Mouse (Mus musculus) limb, embryonic 14.5 days (tissue): Measurements from ENCODE around the gene Olfr1107. TPM values are rescaled to one million over a fixed set of nuclear protein-coding genes. Genes with fewer than 3 reads are reported as not detected.

Experiments used
- ATAC-seq: fragments of 200-750 bp; cut with Nextera tagmentation; 2 replicates; pipeline ENCODE4 v1.8.0; 2017; ENCODE audit warnings: low read depth, moderate number of reproducible peaks, moderate TSS enrichment; ENCODE audit not compliant: low FRiP score
- DNase-seq: peaks from one replicate; pipeline ENCODE4 v3.0.0-alpha.2; 2015; ENCODE audit warnings: low spot score
- H3K27ac ChIP-seq: fragments of 300-500 bp; sonication (generic); replicated peaks from 2 replicates; pipeline ENCODE4 v1.5.1; 2014; ENCODE audit warnings: low read depth, mild to moderate bottlenecking, low read length, moderate library complexity, mixed read lengths
- H3K27me3 ChIP-seq: fragments of 300-500 bp; sonication (generic); 2 replicates; pipeline ENCODE4 v1.6.1; 2014; ENCODE audit warnings: low read length, mixed read lengths; ENCODE audit not compliant: control insufficient read depth, insufficient read depth
- H3K36me3 ChIP-seq: fragments of 300-500 bp; sonication (generic); 2 replicates; pipeline ENCODE4 v1.6.1; 2014; ENCODE audit warnings: mild to moderate bottlenecking, low read length, moderate library complexity, mixed read lengths; ENCODE audit not compliant: control insufficient read depth, insufficient read depth
- H3K4me1 ChIP-seq: fragments of 300-500 bp; sonication (generic); 2 replicates; pipeline ENCODE4 v1.6.1; 2014; ENCODE audit warnings: antibody characterized with exemption, low read length, mixed read lengths; ENCODE audit not compliant: control insufficient read depth, insufficient read depth
- H3K4me2 ChIP-seq: fragments of 300-500 bp; sonication (generic); replicated peaks from 2 replicates; pipeline ENCODE4 v1.6.1; 2014; ENCODE audit warnings: low read depth, mild to moderate bottlenecking, low read length, moderate library complexity; ENCODE audit not compliant: severe bottlenecking
- H3K4me3 ChIP-seq: fragments of 300-500 bp; sonication (generic); replicated peaks from 2 replicates; pipeline ENCODE4 v1.5.1; 2014; ENCODE audit warnings: low read length
- H3K9ac ChIP-seq: fragments of 300-500 bp; sonication (generic); 2 replicates; pipeline ENCODE4 v1.6.1; 2014; ENCODE audit warnings: mild to moderate bottlenecking, low read depth, low read length, moderate library complexity; ENCODE audit not compliant: severe bottlenecking
- H3K9me3 ChIP-seq: fragments of 300-500 bp; sonication (generic); 2 replicates; pipeline ENCODE4 v1.6.1; 2016; ENCODE audit warnings: low read length; ENCODE audit not compliant: control insufficient read depth
- POLR2A ChIP-seq: fragments of 200-500 bp; IDR thresholded peaks from 2 replicates; pipeline ENCODE4 v1.8.0; 2012; ENCODE audit warnings: inconsistent platforms, mild to moderate bottlenecking, moderate library complexity, borderline replicate concordance; ENCODE audit not compliant: insufficient read depth, insufficient read length; ENCODE audit errors: extremely low read depth
- WGBS: fragments of 180-500 bp; shearing (Covaris S2); extraction: QIAGEN DNeasy Blood & Tissue Kit; methylation state at CpG from one replicate; pipeline ENCODE4 v1.1.7; 2014; 5-methylcytosine and 5-hydroxymethylcytosine counted together
- polyA plus RNA-seq, 2 experiments: library from polyadenylated mRNA; depleted of rRNA in 1 of 2; stranded (reverse) in 1 of 2; unstranded in 1 of 2; fragments of >200 nt; fragmentation: Nextera tagmentation in 1 of 2; extraction: Ambion mirVana in 1 of 2; gene quantifications; 2 replicates each; pipeline versions ENCODE4 v1.2.1 to v1.2.3; 2012 to 2014

Gene Olfr1107
- not detected in 2 replicates for polyA plus RNA-seq (2012; rRNA removed)
- polyA plus RNA-seq (2014; fragmentation: Nextera tagmentation; extraction: Ambion mirVana) = not detected in 2 replicates

- no peak within 1 kb of the TSS for H3K27ac ChIP-seq
- H3K9ac ChIP-seq = no peak within 1 kb of the TSS
- no peak within 1 kb of the TSS for H3K4me3 ChIP-seq
- TF ChIP-seq POLR2A = no peak
- no peaks in the 10 kb centered on the region for H3K4me1 ChIP-seq
- H3K9me3 ChIP-seq = no peaks in the 10 kb centered on the region
- DNase-seq (no peak), ATAC-seq (no peak)
- no peaks in the 10 kb centered on the region for H3K27me3 ChIP-seq
- no peak within 1 kb of the TSS for H3K4me2 ChIP-seq
- no peaks in the 10 kb centered on the region for H3K36me3 ChIP-seq
- WGBS = 78% methylated on average over 1 of the region's 1 CpGs
Observed at GRCm38 (mm10) chr2:87075717-87076116, at the start of gene Olfr1107. Gene Olfr1107 (minus strand): TSS chr2:87075817.

GRCm38 (mm10) chr2:87114467-87114866 is 38.9 kb upstream of the Olfr1107 start, which contains the start of gene Olfr259:
Gene Olfr259 (minus strand): TSS chr2:87114567.
- H3K36me3 ChIP-seq = no peaks in the 10 kb centered on the region
- no peak within 1 kb of the TSS for H3K4me2 ChIP-seq
- H3K9ac ChIP-seq = no peak within 1 kb of the TSS
- TF ChIP-seq POLR2A = no peak
- DNase-seq (no peak), ATAC-seq (no peak)
- H3K9me3 ChIP-seq = no peaks in the 10 kb centered on the region
- H3K4me3 ChIP-seq = no peak within 1 kb of the TSS
- H3K27me3 ChIP-seq = no peaks in the 10 kb centered on the region
- H3K27ac ChIP-seq = no peak within 1 kb of the TSS
- H3K4me1 ChIP-seq = no peaks in the 10 kb centered on the region

GRCm38 (mm10) chr2:87095908-87096307 is 20.3 kb upstream of the Olfr1107 start, which contains the start of gene Olfr1109:
Gene Olfr1109 (minus strand): TSS chr2:87096008.
- Histone ChIP-seq H3K4me3 (no peak within 1 kb of the TSS), H3K9me3 (no peaks in the 10 kb centered on the region), H3K4me2 (no peak within 1 kb of the TSS), H3K4me1 (no peaks in the 10 kb centered on the region), H3K36me3 (no peaks in the 10 kb centered on the region), H3K9ac (no peak within 1 kb of the TSS), H3K27me3 (no peaks in the 10 kb centered on the region), H3K27ac (no peak within 1 kb of the TSS)
- ATAC-seq (no peak), DNase-seq (no peak)
- TF ChIP-seq POLR2A = no peak
- WGBS = 74% methylated on average over 1 of the region's 1 CpGs

GRCm38 (mm10) chr2:87052173-87052572 is 23.4 kb downstream of the Olfr1107 start, which contains the start of gene Olfr1106:
Gene Olfr1106 (minus strand): TSS chr2:87052273.
- no peak for DNase-seq
- no peak within 1 kb of the TSS for H3K9ac ChIP-seq

GRCm38 (mm10) chr2:87036431-87036830 is 39.2 kb downstream of the Olfr1107 start, which contains the start of gene Olfr1105:
Gene Olfr1105 (minus strand): TSS chr2:87036531.
- H3K4me3 ChIP-seq = no peak within 1 kb of the TSS
- ATAC-seq = no peak

More at GRCm38 (mm10) chr2:87052173-87052572, 23.4 kb downstream of the Olfr1107 start, which contains the start of gene Olfr1106:
- H3K4me2 ChIP-seq = no peak within 1 kb of the TSS
- TF ChIP-seq POLR2A = no peak
- no peaks in the 10 kb centered on the region for H3K4me1 ChIP-seq
- no peak within 1 kb of the TSS for H3K4me3 ChIP-seq
- no peak for ATAC-seq
- WGBS = 72% methylated on average over 1 of the region's 1 CpGs
- H3K36me3 ChIP-seq = no peaks in the 10 kb centered on the region
- no peaks in the 10 kb centered on the region for H3K9me3 ChIP-seq
- H3K27ac ChIP-seq = no peak within 1 kb of the TSS
- H3K27me3 ChIP-seq = no peaks in the 10 kb centered on the region

More at GRCm38 (mm10) chr2:87036431-87036830, 39.2 kb downstream of the Olfr1107 start, which contains the start of gene Olfr1105:
- no peaks in the 10 kb centered on the region for H3K4me1 ChIP-seq
- no peak for TF ChIP-seq POLR2A
- H3K27ac ChIP-seq = no peak within 1 kb of the TSS
- DNase-seq = no peak
- no peaks in the 10 kb centered on the region for H3K9me3 ChIP-seq
- H3K27me3 ChIP-seq = no peaks in the 10 kb centered on the region
- H3K36me3 ChIP-seq = no peaks in the 10 kb centered on the region
- H3K4me2 ChIP-seq = no peak within 1 kb of the TSS
- no peak within 1 kb of the TSS for H3K9ac ChIP-seq
